Comparison of ENCODE assay signal across 8 mouse cellular contexts in genomic region chr12:13214345-13215278, GRCm38 (mm10). TPM values are rescaled to one million over a fixed set of nuclear protein-coding genes. Genes with fewer than 3 reads are reported as not detected.
DNase-seq lines count a peak whose midpoint lies in the region; ATAC-seq and TF ChIP-seq lines count a peak whose summit lies in the region.

No protein-coding gene starts in this region.

- peak; percentile 93 for DNase-seq in 3T3-L1 (ENCODE audit: low read depth, low spot score)
- peak; percentile 73 for DNase-seq in adrenal gland, postnatal 25 days
- peak; percentile 84 for DNase-seq in heart, adult 2 months
- peak; percentile 82 to 92 for DNase-seq in kidney, adult 8-10 months
- DNase-seq in midbrain, postnatal 0 days (ENCODE audit: low spot score), result peak; percentile 93
- DNase-seq in spleen, postnatal 36 days (ENCODE audit: low spot score in 2 of 2), result peak; percentile 34 to 51

- H3K27ac ChIP-seq in embryonic facial prominence, embryonic 12.5 days, result no peak overlapping the region
- H3K27ac ChIP-seq in heart, adult 2 months, result no peak overlapping the region
- H3K27ac ChIP-seq in limb, embryonic 13.5 days, result no peak overlapping the region; the same call in 1 of the 2 replicates
- H3K27ac ChIP-seq in midbrain, postnatal 0 days (ENCODE audit: low read depth, low read length), result no peak overlapping the region

- TF ChIP-seq CTCF in heart, adult 2 months (IDR thresholded peaks at IDR 0.05), result no peak; the same call in none of the 2 replicates
- peak; percentile 100 for TF ChIP-seq CTCF in midbrain, postnatal 0 days (IDR thresholded peaks at IDR 0.05)

- no peak overlapping the region for H3K4me2 ChIP-seq in embryonic facial prominence, embryonic 12.5 days (replicated peaks)
- peak overlapping the region; percentile 31 for H3K4me2 ChIP-seq in limb, embryonic 13.5 days (replicated peaks)
- no peak overlapping the region for H3K4me2 ChIP-seq in midbrain, postnatal 0 days (ENCODE audit: low read depth, low read length, poor library complexity, severe bottlenecking)

- H3K27me3 ChIP-seq in embryonic facial prominence, embryonic 12.5 days, result no peaks in the 10 kb centered on the region
- no peaks in the 10 kb centered on the region for H3K27me3 ChIP-seq in heart, adult 2 months (ENCODE audit: control insufficient read depth, insufficient read depth, low read length)
- peaks cover 4% of the 10 kb centered on the region; the same call in 1 of the 2 replicates for H3K27me3 ChIP-seq in limb, embryonic 13.5 days
- H3K27me3 ChIP-seq in midbrain, postnatal 0 days (ENCODE audit: insufficient read depth, low read length), result no peaks in the 10 kb centered on the region

- peaks cover 10% of the 10 kb centered on the region for H3K4me1 ChIP-seq in embryonic facial prominence, embryonic 12.5 days
- H3K4me1 ChIP-seq in heart, adult 2 months (ENCODE audit: control insufficient read depth, insufficient read depth, low read length), result peaks cover 6% of the 10 kb centered on the region
- H3K4me1 ChIP-seq in limb, embryonic 13.5 days, result peaks cover 16% of the 10 kb centered on the region
- no peaks in the 10 kb centered on the region for H3K4me1 ChIP-seq in midbrain, postnatal 0 days (ENCODE audit: insufficient read depth, low read length)

- H3K36me3 ChIP-seq in embryonic facial prominence, embryonic 12.5 days, result peaks cover 21% of the 10 kb centered on the region
- peaks cover 7% of the 10 kb centered on the region for H3K36me3 ChIP-seq in heart, adult 2 months (ENCODE audit: control insufficient read depth, insufficient read depth, low read length)
- peaks cover 27% of the 10 kb centered on the region for H3K36me3 ChIP-seq in limb, embryonic 13.5 days
- H3K36me3 ChIP-seq in midbrain, postnatal 0 days (ENCODE audit: insufficient read depth, low read length), result peaks cover 18% of the 10 kb centered on the region

- intact Hi-C loops in heart, adult 2 months (cut with DNase I), result loop anchor here (1.0 to 5.0 kb wide), 6 partner anchors 272 to 1037 kb away; no protein-coding TSS in a partner anchor

- peak; percentile 81; the same call in 1 of the 2 replicates for ATAC-seq in embryonic facial prominence, embryonic 12.5 days (ENCODE audit: insufficient number of reproducible peaks, insufficient read depth, low FRiP score, low TSS enrichment)
- ATAC-seq in limb, embryonic 13.5 days (ENCODE audit: low FRiP score, low read depth), result peak; percentile 87
- peak; percentile 91 for ATAC-seq in midbrain, postnatal 0 days (ENCODE audit: low FRiP score)

- WGBS in embryonic facial prominence, embryonic 12.5 days, result 19% methylated on average over 11 of the region's 11 CpGs
- WGBS in heart, adult 2 months, result 39% methylated on average over 11 of the region's 11 CpGs
- 8% methylated on average over 11 of the region's 11 CpGs for whole genome bisulfite sequencing in limb, embryonic 13.5 days
- 29% methylated on average over 11 of the region's 11 CpGs for WGBS in midbrain, postnatal 0 days

- no peak overlapping the region for H3K4me3 ChIP-seq in embryonic facial prominence, embryonic 12.5 days
- no peak overlapping the region for H3K4me3 ChIP-seq in heart, adult 2 months
- no peak overlapping the region for H3K4me3 ChIP-seq in limb, embryonic 13.5 days
- no peak overlapping the region for H3K4me3 ChIP-seq in midbrain, postnatal 0 days (ENCODE audit: low read depth, low read length)

- TF ChIP-seq POLR2A in heart, adult 2 months (IDR thresholded peaks at IDR 0.05; ENCODE audit: insufficient read depth, low read depth, low read length), result no peak

- no peak overlapping the region for H3K9ac ChIP-seq in embryonic facial prominence, embryonic 12.5 days
- H3K9ac ChIP-seq in heart, adult 2 months (ENCODE audit: low read depth, low read length), result no peak overlapping the region
- no peak overlapping the region for H3K9ac ChIP-seq in limb, embryonic 13.5 days
- no peak overlapping the region for H3K9ac ChIP-seq in midbrain, postnatal 0 days (replicated peaks; ENCODE audit: low read length, poor library complexity, severe bottlenecking)

- no peaks in the 10 kb centered on the region for H3K79me2 ChIP-seq in heart, adult 2 months (replicated peaks; ENCODE audit: control insufficient read depth, insufficient read depth, low read length)

- no peaks in the 10 kb centered on the region for H3K9me3 ChIP-seq in embryonic facial prominence, embryonic 12.5 days
- peaks cover 4% of the 10 kb centered on the region; the same call in 1 of the 2 replicates for H3K9me3 ChIP-seq in limb, embryonic 13.5 days
- no peaks in the 10 kb centered on the region for H3K9me3 ChIP-seq in midbrain, postnatal 0 days (ENCODE audit: low read length)

- TF ChIP-seq EP300 in heart, adult 2 months (IDR thresholded peaks at IDR 0.05; ENCODE audit: insufficient read depth, low read depth, low read length), result peak; percentile 100

RNA-seq across cellular contexts. Expression of gene Ddx1, which starts 34.4 kb away (rescaled TPM):
- 75.3 and 101 TPM in 2 replicates for total RNA-seq in adrenal gland, postnatal 25 days (2021)
- polyA plus RNA-seq in embryonic facial prominence, embryonic 12.5 days (2016; fragmentation: Nextera tagmentation; extraction: Ambion mirVana), result 152 and 155 TPM in 2 replicates
- total RNA-seq in heart, adult 2 months (2021), result 10 to 100 TPM; 80.5 to 89.7 TPM
- 9.1 and 18.3 TPM in 2 replicates for polyA plus RNA-seq in heart, adult 2 months (2012; rRNA removed)
- 145 and 153 TPM in 2 replicates for polyA plus RNA-seq in limb, embryonic 13.5 days (2015; fragmentation: Nextera tagmentation; extraction: Ambion mirVana)
- total RNA-seq in midbrain, postnatal 0 days (2014; rRNA removed), result 48.3 and 54.4 TPM in 2 replicates
- 126 and 133 TPM in 2 replicates for polyA plus RNA-seq in midbrain, postnatal 0 days (2015; fragmentation: Nextera tagmentation; extraction: Ambion mirVana)

RNA-seq across cellular contexts. Expression of gene Nbas, which starts 54.3 kb away (rescaled TPM):
- 27.2 and 27.8 TPM in 2 replicates for total RNA-seq in adrenal gland, postnatal 25 days (2021)
- 15.8 and 16.3 TPM in 2 replicates for polyA plus RNA-seq in embryonic facial prominence, embryonic 12.5 days (2016; fragmentation: Nextera tagmentation; extraction: Ambion mirVana)
- total RNA-seq in heart, adult 2 months (2021), result 10 to 100 TPM; 28.9 to 33.6 TPM
- 12.8 and 18.8 TPM in 2 replicates for polyA plus RNA-seq in heart, adult 2 months (2012; rRNA removed)
- 15.9 and 16.7 TPM in 2 replicates for polyA plus RNA-seq in limb, embryonic 13.5 days (2015; fragmentation: Nextera tagmentation; extraction: Ambion mirVana)
- total RNA-seq in midbrain, postnatal 0 days (2014; rRNA removed), result 41.4 and 50.9 TPM in 2 replicates
- 12.0 and 12.4 TPM in 2 replicates for polyA plus RNA-seq in midbrain, postnatal 0 days (2015; fragmentation: Nextera tagmentation; extraction: Ambion mirVana)

Comparison
In these comparisons a context has a peak if more than half of its experiments do, and no peak if none do; other contexts are left out.
1. DNase-seq: peak in every context shown above with its lines; median percentile 93 in 3T3-L1; 93 in midbrain, postnatal 0 days; 87 in kidney, adult 8-10 months; 84 in heart, adult 2 months; 73 in adrenal gland, postnatal 25 days; 42 in spleen, postnatal 36 days.